Mouse (Mus musculus): ENCODE results near the gene Gm3095. TPM values are rescaled to one million over a fixed set of nuclear protein-coding genes. Genes with fewer than 3 reads are reported as not detected.
"Not testable (repeated sequence)": the region's sequence is repeated elsewhere in the genome, so short reads cannot be mapped to it uniquely, and the experiment has no call there.

Gene Gm3095
- total RNA-seq (2021): not detected
- long read RNA-seq, experiment 1: 0 reads
- long read RNA-seq, experiment 2: 0 reads

- not testable (repeated sequence) for DNase-seq
These were observed at the start of gene Gm3095 for GRCm38 (mm10) chr14:3963247-3963646. Gene Gm3095 (plus strand): TSS chr14:3963547.

DNA sequence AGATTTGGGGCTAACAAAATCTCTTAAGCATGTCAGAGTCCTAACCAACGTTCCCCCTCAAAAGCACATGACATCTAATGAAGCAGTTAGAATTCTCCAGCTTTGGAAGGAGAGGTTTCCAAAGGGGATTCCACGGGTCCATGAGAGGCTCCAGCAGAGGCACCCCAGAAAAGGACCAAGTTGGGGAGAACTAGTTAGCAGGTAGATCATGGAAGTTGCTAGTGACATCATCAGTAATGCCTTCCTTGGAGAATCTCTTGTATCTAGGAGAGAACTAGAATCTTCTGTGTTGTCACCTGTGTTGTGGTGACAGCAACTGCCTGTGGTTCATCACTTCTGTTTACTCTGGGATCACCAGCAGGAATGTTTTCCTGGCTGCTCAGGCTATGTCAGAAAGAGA is 31.9 kb upstream of the Gm3095 start, which contains the start of gene Gm3029:
TSS of gene Gm3029 (plus strand) at position 301 of the 400 bp plus-strand sequence.
- not testable (repeated sequence) for DNase-seq

DNA sequence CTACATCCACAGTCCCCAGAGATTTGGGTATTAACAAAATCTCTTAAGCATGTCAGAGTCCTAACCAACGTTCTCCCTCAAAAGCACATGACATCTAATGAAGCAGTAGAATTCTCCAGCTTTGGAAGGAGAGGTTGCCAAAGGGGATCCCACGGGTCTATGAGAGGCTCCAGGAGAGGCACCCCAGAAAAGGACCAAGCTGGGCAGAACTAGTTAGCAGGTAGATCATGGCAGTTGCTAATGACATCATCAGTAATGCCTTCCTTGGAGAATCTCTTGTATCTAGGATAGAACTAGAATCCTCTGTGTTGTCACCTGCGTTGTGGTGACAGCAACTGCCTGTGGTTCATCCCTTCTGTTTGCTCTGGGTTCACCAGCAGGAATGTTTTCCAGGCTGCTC is 34.7 kb downstream of the Gm3095 start, which contains the start of gene Gm3099:
TSS of gene Gm3099 (plus strand) at position 301 of the 400 bp plus-strand sequence.
- DNase-seq: not testable (repeated sequence)

Other genes starting within 250 kb of the Gm3095 start
- under 1 TPM in 1 of 2 experiments, not detected in 1; 0.20 TPM for gene Gm3002, start 153.5 kb upstream of the Gm3095 start, total RNA-seq (2021)
- gene Gm3033, start 117.3 kb upstream of the Gm3095 start, total RNA-seq (2021): not detected
- gene Gm2916, start 79.4 kb upstream of the Gm3095 start, total RNA-seq (2021): not detected
- gene Gm3029, start 31.8 kb upstream of the Gm3095 start, total RNA-seq (2021): not detected
- not detected for gene Gm3099, start 34.8 kb downstream of the Gm3095 start, total RNA-seq (2021)
- gene Gm5796, start 60.4 kb downstream of the Gm3095 start, total RNA-seq (2021): under 1 TPM; 0.16 to 0.83 TPM
- gene Gm3115, start 120.6 kb downstream of the Gm3095 start, total RNA-seq (2021): not detected
- gene Gm8108, start 147.0 kb downstream of the Gm3095 start, total RNA-seq (2021): under 1 TPM in 1 of 2 experiments, not detected in 1; 0.20 TPM
- gene Gm3127, start 201.5 kb downstream of the Gm3095 start, total RNA-seq (2021): not detected
- gene Gm2974, start 219.0 kb downstream of the Gm3095 start, total RNA-seq (2021): not detected